Mouse (Mus musculus) testis, adult 2 months (tissue): ENCODE measurements around the gene Prr5l.

ENCODE experiments used
- CTCF ChIP-seq: fragments of 200-500 bp; IDR thresholded peaks from 2 replicates; pipeline ENCODE4 v1.5.1; 2012; ENCODE audit warnings: low read depth, mild to moderate bottlenecking, inconsistent platforms, low read length, moderate library complexity; ENCODE audit not compliant: control insufficient read depth, insufficient read depth, insufficient replicate concordance
- POLR2A ChIP-seq: fragments of 200-500 bp; IDR thresholded peaks from 2 replicates; pipeline ENCODE4 v1.6.1; 2012; ENCODE audit warnings: low read depth, mild to moderate bottlenecking, inconsistent platforms, low read length, moderate library complexity; ENCODE audit not compliant: control insufficient read depth

GRCm38 (mm10) chr2:101684421-101684820 is 198.4 kb downstream of the Prr5l start:
- TF ChIP-seq CTCF = no peak
- TF ChIP-seq POLR2A = no peak
